8 mouse cellular contexts compared by ENCODE assay signal in genomic region chr9:67559603-67560002, GRCm38 (mm10). TPM values are rescaled to one million over a fixed set of nuclear protein-coding genes. Genes with fewer than 3 reads are reported as not detected.
DNase-seq lines count a peak whose midpoint lies in the region; ATAC-seq and TF ChIP-seq lines count a peak whose summit lies in the region.

TSS of gene Tln2 (minus strand) at chr9:67559703.

- POLR2A ChIA-PET in Patski (lab: Charles Lee), result no interaction called here

- no peaks in the 10 kb centered on the region for H3K9me3 ChIP-seq in stomach, embryonic 15.5 days

- in situ Hi-C loops in Patski (cut with MboI; ENCODE audit: low pct_unique_long_range_greater_than_20kb), result no loop called here

- ATAC-seq in Patski, result no peak
- ATAC-seq in stomach, embryonic 15.5 days (ENCODE audit: insufficient read depth, low FRiP score, low read depth), result no peak

- no peak for TF ChIP-seq CTCF in Patski (IDR thresholded peaks at IDR 0.05)

- no peaks in the 10 kb centered on the region for H3K4me1 ChIP-seq in stomach, embryonic 15.5 days

- H3K36me3 ChIP-seq in stomach, embryonic 15.5 days, result no peaks in the 10 kb centered on the region; the same call in 1 of the 2 replicates

- CTCF ChIA-PET in Patski (lab: Charles Lee), result no interaction called here

- no peak within 1 kb of the TSS for H3K9ac ChIP-seq in stomach, embryonic 15.5 days

- no peak within 1 kb of the TSS for H3K27ac ChIP-seq in stomach, embryonic 15.5 days

- DNase-seq in Patski (ENCODE audit: low read depth, low spot score), result no peak
- DNase-seq in adrenal gland, postnatal 36 days, result no peak
- DNase-seq in gonadal fat pad, adult 2 months (ENCODE audit: low read depth), result no peak
- no peak for DNase-seq in layer of hippocampus, postnatal 36 days
- DNase-seq in frontal cortex, postnatal 25 days (ENCODE audit: low spot score in 2 of 2), result no peak
- DNase-seq in lung, postnatal 25 days (ENCODE audit: low spot score), result no peak
- DNase-seq in lung, postnatal 36 days, result no peak

- H3K4me3 ChIP-seq in stomach, embryonic 15.5 days (replicated peaks), result no peak within 1 kb of the TSS

- no peaks in the 10 kb centered on the region for H3K27me3 ChIP-seq in Patski
- no peaks in the 10 kb centered on the region for H3K27me3 ChIP-seq in stomach, embryonic 15.5 days (replicated peaks)

- no peak within 1 kb of the TSS for H3K4me2 ChIP-seq in stomach, embryonic 15.5 days

- WGBS in stomach, embryonic 15.5 days, result 88% methylated on average over 4 of the region's 4 CpGs

RNA-seq across cellular contexts. Expression of gene Tln2, which starts in this region (rescaled TPM):
- polyA plus RNA-seq in Patski (2021), result 30.8 TPM
- total RNA-seq in adrenal gland, postnatal 36 days (2021), result 10 to 100 TPM; 25.2 to 25.4 TPM
- polyA plus RNA-seq in gonadal fat pad, adult 2 months (2012; rRNA removed), result 29.3 and 36.0 TPM in 2 replicates
- 10 to 100 TPM; 90.2 to 93.5 TPM for total RNA-seq in layer of hippocampus, postnatal 36 days (2021)
- polyA plus RNA-seq in stomach, embryonic 15.5 days (2015; fragmentation: Nextera tagmentation; extraction: Ambion mirVana), result 32.6 and 34.2 TPM in 2 replicates
